Mouse (Mus musculus) ZHBTc4 (cell line): ENCODE measurements around the gene Olfr1378.

Experiments
- DNase-seq: peaks from one replicate; pipeline ENCODE4 v3.0.0-alpha.2; 2011; ENCODE audit warnings: low read depth, low spot score

The Olfr1378 gene

DNA sequence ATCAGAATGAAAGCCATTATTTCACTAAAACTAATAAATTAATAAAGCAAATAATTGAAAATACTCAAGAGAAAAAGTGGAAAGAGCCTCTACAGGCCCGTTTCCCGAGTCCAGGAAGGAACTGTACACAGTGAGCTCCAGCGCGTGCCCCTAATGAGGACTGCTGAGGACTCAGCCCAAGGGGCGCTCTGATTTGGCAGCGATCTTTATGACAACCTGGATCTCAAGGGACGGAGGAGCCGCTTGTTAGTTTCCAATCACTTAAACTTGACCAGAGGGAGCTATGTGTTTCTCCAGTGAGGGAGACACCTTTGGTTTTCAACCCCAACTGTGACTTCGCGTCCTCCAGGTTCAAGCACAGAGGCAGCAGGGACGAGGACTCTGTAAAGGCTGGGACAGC is at the start of gene Olfr1378:
Gene Olfr1378, plus strand, starts transcription at position 301 of the 400 bp plus-strand sequence.
- no peak for DNase-seq

DNA sequence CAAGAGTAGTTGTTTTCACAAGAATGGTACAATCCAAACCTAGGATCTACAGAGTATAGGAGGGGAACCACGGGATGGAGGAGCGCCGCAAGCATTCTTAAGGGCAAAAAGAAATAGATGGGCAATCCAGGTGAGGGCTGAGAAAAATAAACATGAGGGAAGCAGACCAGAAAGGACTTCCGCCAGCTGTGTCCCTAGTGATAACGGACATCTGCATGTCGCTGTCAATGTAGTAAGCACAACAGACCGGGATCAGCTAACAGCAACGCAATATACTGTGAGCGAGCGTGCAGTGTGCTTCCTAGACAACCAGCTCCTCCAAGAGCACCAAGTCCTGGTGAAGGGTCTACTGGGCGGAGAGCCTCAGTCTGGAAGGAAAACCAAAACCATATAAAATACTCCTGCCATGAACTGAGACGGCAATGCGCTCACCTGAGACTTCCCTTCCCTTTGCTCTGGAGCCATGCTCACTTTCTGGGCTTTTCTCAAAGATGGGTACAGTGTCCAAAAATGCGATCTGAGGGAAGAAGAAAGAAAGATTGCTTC is 35.8 kb upstream of the Olfr1378 start:
- no peak for DNase-seq

DNA sequence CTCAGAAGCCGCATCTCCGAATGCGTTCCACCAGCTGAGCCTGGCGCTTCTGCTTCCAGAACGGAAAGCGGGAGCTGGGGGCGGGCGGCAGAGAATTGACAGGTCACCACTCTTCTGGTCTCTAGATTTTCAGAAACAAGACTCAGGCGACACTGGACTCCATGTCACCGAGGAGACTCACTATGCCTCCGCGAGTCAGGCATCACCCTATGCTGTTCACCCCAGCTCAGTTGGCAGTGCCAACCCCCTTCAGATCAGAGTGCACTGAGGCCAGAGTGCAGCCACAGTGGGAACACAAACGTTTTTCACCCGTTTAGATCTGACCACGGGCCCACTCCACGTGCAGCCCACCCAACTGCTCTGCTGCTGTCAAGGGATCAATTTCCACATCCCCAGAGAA is 35.3 kb upstream of the Olfr1378 start:
- DNase-seq = no peak

DNA sequence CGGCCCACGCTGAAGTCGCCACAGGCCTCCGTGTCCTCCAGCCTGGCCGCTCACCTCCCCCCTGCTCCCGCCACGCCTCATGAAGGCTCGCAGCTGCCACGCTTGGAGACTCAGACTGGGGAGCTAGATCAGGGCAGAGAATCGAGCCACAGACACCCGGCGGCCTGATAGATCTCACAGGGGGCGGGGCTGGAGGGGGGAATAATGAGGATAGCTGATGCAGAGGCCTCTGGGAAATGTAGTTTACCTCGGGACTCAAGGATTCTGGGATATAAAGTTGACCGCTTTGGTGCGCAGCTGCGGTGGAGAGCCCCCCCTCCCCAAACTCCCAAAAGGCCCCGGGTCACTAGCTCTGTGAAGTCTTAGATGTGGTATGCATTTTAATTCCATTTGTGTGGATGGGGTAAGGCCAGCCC is 34.9 kb upstream of the Olfr1378 start, which contains the start of gene Zfp354b:
Gene Zfp354b, minus strand, starts transcription at position 183 of the 416 bp plus-strand sequence.
- DNase-seq = peak; percentile 92

DNA sequence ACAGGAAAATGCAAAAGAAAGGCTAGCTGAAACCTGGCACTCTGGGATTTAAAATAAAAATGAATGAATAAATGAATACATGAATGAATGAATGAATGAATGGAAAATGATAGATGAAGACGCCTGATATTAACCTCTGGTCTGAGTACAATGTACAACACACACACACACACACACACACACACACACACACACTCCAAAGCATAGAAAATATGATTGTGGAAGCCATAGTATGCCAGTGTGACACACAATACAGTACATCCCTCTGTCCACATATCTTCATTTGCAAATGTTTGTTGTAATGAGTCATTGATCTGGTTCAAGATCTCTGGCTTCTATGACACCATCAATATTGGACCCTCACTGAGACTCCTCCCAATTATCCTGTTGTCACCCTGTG is 34.3 kb upstream of the Olfr1378 start:
- DNase-seq = no peak

DNA sequence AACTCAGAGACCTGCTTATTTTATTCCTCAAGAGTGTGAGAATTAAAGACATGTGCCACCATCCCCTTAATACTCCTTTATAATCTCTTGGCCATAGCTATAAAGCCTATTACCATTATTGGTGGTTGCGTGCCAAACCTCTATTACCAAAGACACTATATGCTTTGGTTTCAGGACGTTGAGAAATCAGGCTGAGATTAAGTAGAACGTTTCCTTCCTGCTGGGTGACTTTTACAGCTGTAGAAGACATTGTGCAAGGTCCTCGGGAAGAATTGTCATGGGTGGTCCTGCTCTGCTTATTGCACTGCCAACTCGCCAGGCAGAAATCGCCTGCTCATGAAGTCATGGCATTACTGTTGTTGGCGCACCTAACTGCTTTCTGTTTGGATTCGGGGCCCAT is 27.9 kb upstream of the Olfr1378 start:
- no peak for DNase-seq

DNA sequence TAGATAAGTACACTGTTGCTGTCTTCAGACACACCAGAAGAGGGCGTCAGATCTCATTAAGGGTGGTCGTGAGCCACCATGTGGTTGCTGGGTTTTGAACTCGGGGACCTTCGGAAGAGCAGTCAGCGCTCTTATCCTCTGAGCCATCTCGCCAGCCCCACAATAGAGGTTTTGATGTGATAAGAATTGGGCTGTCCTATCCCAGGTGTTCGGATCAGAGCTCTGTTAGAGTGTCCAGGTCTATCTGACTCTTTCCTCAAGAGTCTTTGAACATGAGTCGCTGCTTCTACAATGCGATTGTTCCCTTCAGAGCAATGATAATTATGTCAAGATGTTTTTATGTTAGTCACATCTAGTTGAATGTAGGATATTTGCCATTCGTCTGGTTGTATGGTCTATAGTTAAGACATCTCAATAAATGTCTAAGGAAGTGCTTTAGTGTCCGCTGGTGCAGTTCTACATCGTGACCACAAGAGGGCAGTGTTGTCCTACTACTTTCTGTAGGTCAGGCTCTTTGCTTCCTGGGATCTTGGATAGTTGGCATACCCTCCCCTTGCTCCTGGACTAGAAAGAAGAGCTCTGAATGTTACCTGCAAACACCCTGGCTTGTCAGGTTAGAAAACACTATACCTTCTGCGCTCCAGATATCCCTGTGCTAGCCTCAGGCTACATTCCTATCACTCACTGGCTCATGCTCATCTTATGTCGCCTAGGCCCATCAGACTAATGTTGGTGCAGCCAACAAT is 26.5 kb upstream of the Olfr1378 start:
- DNase-seq = peak; percentile 76

DNA sequence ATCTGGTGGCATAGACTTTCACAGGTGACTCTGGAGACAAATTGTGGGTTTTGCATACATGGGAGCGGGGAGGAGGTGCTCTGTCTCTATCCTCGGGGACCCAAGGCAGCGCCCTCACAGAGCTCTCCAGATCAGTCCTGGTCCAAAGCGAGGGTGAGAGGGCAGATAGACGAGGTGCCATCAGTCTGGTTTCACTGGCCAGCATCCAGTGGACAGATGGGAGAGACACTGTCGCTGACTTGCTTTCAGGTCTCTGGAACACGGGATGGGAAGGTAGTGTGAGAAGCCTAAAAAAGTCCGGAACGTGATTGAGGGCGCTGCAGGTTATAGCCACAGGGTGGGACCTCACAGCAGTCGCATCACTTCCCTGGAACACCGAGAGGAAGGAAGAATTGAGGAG is 23.9 kb upstream of the Olfr1378 start:
- no peak for DNase-seq

DNA sequence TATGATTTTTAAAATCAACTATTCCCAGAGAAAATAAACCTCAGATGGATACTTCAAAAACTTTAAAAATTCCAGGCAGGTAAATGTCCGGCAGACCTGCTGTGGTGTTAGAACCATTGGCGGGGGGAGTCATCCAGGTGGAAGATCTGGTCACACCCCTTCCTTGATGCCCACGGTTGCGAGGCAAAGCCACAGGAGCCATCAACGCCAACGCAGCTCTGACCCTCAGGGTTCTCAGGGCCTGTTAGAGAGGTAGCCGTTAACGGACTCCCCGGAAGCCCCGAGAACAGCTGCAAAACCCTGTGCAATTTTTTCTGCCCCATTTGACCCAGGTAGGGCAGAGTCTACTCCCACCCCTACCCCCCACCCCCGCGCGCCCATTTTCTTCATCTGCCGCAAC is 22.8 kb upstream of the Olfr1378 start, which contains the start of gene 4933414I15Rik:
Gene 4933414I15Rik, minus strand, starts transcription at position 260 of the 400 bp plus-strand sequence.
- DNase-seq = no peak

DNA sequence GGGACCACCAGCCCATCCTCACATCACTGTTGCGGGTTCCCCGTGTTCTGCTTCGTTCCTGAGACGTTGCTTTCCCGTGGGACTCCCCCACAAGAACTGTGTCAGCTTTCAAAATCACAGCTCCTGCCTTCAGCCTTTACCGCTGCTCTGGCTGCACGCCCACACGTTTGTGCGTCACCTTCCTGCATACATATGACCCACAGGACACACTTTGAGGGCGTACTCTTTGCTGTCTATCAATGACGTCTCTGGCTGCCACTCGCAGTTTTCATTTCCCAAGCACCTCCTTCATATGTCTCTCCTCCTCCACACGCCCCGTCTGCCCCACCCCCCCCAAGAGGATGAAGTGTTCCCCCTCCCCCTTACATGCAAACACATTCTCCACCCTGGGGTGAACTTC is 14.0 kb upstream of the Olfr1378 start:
- DNase-seq = peak; percentile 40

DNA sequence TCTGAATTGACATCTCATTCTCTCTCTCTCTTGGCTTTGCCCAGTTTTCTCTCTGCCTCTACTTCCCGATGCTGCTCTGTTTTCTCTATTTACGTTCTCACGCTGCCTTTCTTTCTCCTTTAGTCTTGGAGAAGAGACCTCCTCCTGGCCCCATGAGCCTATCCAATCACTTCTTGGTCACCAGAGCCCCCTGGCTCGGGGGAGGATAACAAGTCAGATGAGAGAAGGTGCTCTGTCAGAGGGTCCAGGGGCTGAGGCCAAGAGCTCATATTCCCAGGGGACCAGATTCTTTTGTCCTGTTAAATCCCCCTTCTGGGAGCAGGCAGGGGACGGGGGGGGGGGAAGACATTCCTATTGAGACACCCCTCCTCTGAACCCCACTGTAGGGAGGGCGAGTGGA is 12.7 kb upstream of the Olfr1378 start, which contains the start of gene Prop1:
Gene Prop1, minus strand, starts transcription at position 101 of the 400 bp plus-strand sequence.
- no peak for DNase-seq

DNA sequence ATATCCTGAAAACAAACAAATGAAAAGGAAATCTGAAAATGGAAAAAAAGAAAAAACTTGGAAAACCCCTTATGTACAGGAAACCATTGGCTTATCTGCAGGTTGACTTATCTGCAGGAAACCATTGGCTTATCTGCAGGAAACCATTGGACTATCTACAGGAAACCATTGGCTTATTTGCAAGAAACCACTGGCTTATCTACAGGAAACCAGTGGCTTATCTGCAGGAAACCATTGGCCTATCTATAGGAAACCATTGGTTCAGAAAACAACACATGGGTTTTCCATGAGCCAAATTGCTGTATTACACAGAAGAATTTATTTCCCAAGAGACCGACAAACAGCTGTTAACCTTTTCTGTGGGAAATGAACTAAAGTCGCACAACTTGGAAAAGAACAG is 1.4 kb upstream of the Olfr1378 start:
- DNase-seq = no peak

DNA sequence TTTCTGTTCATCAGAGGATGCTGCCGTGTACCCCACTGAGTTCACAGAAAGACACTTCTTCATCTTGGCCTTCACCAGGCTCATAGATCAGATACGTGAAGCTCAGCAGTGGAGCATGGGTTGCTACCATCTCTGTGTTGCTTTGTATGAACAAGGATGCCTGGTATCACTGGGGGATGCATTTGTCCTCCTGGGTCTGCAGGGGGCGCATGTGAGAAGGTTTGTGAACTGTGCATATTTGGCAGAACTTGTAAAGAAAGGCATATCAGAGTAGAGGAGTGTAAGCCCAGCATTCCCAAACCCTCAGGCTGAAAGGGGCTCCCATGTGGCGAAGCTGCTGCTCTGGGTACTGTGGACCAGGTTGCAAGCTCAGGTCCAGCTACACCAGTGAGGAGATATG is 10.9 kb downstream of the Olfr1378 start:
- DNase-seq = peak; percentile 42

DNA sequence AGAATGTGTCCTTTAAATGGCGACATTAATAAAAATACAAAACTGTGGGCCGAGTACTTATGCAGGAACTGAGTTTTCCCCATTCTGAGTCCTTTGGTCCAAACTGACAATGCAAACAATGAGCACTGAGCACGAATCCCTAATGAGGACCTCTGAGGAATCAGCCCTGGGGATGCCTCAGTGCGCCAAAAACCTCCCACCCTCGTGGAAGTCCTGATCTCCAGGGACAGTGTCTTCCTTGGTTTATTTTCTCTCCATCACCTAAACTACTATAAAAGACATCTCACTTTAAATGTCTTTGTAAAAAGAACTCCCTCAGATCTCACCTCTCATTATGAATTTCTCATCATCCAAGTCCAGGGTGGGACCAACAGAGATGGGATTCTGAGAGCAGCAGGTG is 15.3 kb downstream of the Olfr1378 start, which contains the start of gene Olfr1377:
Gene Olfr1377, plus strand, starts transcription at position 301 of the 400 bp plus-strand sequence.
- DNase-seq = no peak

DNA sequence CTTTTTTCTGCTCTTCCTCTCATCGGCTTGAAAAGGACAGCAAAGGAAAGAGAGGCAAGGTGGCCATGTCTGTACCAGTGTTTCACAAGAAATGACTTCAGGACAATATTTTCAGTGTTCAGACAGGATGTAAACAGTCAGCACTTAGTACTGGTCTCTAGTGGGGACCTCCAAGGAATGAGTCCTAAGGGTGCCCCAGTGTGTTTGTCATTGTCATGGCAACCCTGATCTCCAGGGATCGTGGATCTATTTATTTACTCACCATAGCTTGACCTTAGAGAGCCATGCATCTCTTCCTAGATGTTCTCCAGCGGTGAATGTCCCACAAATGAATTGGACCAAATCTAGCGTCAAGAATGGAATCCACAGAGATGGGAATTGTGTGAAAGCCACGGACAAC is 37.0 kb downstream of the Olfr1378 start, which contains the start of gene Olfr51:
Gene Olfr51, plus strand, starts transcription at position 301 of the 400 bp plus-strand sequence.
- DNase-seq = no peak

DNA sequence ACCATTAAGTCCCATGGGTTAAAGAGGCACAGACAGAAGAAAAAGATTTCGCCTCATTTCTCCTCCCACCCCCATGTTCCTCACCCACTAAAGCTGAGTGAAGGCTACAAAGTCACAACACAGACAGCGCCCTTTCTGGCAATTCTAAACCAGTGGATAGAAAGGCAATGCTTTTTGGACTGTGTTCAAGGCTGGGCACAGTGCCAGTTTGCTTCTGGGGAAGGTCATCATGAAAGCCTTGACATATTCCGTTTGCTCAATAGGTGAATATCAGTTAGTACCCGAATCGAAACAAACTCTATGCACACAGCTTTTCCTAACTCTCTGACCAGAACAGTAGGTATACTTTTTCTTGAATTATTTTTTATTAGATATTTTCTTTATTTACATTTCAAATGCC is 45.5 kb downstream of the Olfr1378 start:
- DNase-seq = no peak

DNA sequence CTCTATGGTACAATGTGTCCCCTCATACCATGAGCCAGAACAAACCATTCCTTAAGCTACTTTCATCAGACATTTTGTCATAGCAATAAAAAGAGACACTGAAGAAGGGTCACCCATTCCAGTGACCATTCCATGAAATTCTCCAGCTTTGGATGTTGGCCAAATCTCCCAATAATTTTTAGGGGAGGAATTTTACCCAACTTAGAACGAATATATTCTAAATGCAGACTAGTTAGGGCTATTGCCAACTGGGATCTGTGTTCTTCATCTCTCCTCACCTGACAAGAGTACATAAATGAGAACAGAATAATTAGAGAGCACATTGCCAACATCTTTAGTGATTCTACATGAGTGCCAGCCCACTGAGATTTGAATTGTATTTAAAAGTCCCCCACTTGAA is 47.6 kb downstream of the Olfr1378 start, which contains the start of gene Olfr54:
Gene Olfr54, plus strand, starts transcription at position 301 of the 400 bp plus-strand sequence.
- DNase-seq = no peak

DNA sequence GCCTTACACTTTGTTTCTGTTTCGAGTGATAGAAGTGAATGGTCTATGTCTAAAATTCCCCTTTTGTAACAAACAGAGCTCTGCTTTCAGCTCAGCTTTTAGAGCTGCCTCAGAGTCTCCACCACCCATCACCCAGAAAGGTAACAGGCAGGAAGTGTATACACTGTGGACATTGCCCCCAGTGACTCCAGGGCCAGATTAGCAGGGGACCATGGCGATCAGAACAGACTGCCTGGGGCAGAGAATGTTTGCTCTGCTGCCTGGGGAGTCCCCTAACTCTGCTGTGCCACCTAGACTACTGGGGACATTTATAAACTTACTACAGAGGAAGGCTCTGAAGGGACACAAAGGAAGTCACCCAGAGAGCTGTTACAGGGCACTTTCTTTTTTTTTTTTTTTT is 50.0 kb downstream of the Olfr1378 start:
- no peak for DNase-seq
